Mouse (Mus musculus): ENCODE measurements around the gene Plxdc2. TPM values are rescaled to one million over a fixed set of nuclear protein-coding genes. Genes with fewer than 3 reads are reported as not detected.

Plxdc2 gene
- polyA plus RNA-seq, 1 experiment = 0.29 TPM

DNA sequence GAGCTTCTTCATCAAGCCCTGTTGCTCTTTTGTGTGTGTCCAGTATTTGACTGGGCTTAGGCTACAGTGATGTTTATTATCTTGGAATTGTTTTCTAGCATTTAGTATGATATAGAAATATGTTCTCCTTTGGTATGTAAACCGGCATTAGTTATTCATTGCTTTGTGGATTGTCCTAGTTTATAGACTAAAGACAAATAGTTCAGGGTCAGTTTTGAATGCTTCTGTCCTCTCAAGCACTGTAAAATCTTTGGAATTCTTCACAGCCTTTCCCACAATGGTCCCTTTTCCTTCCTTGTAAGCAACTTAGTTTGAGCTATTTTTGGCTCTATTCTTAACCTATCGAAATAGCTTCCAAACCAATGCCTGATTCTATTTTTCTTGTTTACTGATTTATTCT is 178.5 kb downstream of the Plxdc2 start:
- H3K27me3 ChIP-seq (ENCODE audit: control insufficient read depth, insufficient read depth, insufficient read length) = no peaks in the 10 kb centered on the region
- H3K79me2 ChIP-seq (ENCODE audit: control insufficient read depth, insufficient read depth) = no peaks in the 10 kb centered on the region
- H3K79me3 ChIP-seq (ENCODE audit: low read depth) = no peaks in the 10 kb centered on the region
- H3K36me3 ChIP-seq (ENCODE audit: control insufficient read depth, insufficient read depth) = no peaks in the 10 kb centered on the region
- TF ChIP-seq FOSL1 (IDR thresholded peaks at IDR 0.05; ENCODE audit: insufficient read depth, low read length, poor library complexity, severe bottlenecking) (no peak), CEBPB (IDR thresholded peaks at IDR 0.05; ENCODE audit: low read depth) (no peak), USF1 (IDR thresholded peaks at IDR 0.05; ENCODE audit: low read depth) (no peak), CTCF (IDR thresholded peaks at IDR 0.05; ENCODE audit: control insufficient read depth, insufficient read depth, insufficient read length) (no peak), MAX (IDR thresholded peaks at IDR 0.05) (no peak), MYOG (IDR thresholded peaks at IDR 0.05; ENCODE audit: control insufficient read depth, extremely low read depth, insufficient read length) (no peak), MYOD1 (IDR thresholded peaks at IDR 0.05; ENCODE audit: control insufficient read depth, insufficient read length, low read depth) (no peak)
- no peak overlapping the region for H3ac ChIP-seq (ENCODE audit: control insufficient read depth, insufficient read length, low read depth)
- H3K4me3 ChIP-seq (ENCODE audit: insufficient read depth, poor library complexity, severe bottlenecking) = no peak overlapping the region

DNA sequence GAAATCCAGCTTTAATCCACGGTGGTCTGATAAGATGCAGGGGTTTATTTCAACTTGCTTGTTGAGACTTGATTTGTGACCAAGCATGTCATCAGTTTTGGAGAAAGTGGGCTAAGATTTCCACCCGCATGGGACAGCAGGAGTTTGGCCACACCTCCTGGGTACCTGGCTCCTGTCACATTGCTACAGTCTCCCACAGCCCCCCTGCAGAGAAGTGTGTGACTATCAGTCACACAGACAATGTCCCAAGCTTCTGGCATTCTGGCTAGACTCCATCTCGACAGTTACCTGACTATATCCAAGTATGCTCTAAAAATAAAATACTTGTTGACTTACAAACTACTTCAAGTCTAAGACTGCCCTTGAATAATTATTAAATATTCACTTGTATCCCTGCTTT is 185.1 kb downstream of the Plxdc2 start:
- H3K27me3 ChIP-seq (ENCODE audit: control insufficient read depth, insufficient read depth, insufficient read length) = no peaks in the 10 kb centered on the region

DNA sequence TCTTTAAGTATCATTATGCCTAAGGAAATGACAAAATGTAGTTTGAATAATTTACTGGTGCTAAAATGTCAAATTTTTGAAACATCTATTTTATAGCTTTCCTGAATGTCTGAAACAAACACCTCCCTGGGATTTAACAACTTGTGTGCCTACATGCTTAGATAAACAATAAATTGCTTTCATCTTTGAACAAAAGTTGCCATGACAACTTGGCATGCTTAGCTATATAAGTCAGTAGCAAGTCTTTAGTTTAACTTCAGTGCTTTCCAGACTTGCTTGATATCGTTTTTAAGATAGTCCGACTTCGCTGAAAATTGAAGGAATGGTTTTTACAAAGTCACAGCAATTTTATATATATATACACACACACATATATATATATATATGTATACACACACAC is 189.1 kb downstream of the Plxdc2 start:
- Histone ChIP-seq H3ac (ENCODE audit: control insufficient read depth, insufficient read length, low read depth) (no peak overlapping the region), H3K36me3 (ENCODE audit: control insufficient read depth, insufficient read depth) (no peaks in the 10 kb centered on the region), H3K79me3 (ENCODE audit: low read depth) (no peaks in the 10 kb centered on the region), H3K79me2 (ENCODE audit: control insufficient read depth, insufficient read depth) (no peaks in the 10 kb centered on the region), H3K4me3 (ENCODE audit: insufficient read depth, poor library complexity, severe bottlenecking) (no peak overlapping the region), H3K27me3 (ENCODE audit: control insufficient read depth, insufficient read depth, insufficient read length) (no peaks in the 10 kb centered on the region)
- TF ChIP-seq FOSL1 (IDR thresholded peaks at IDR 0.05; ENCODE audit: insufficient read depth, low read length, poor library complexity, severe bottlenecking) = no peak
- TF ChIP-seq USF1 (IDR thresholded peaks at IDR 0.05; ENCODE audit: low read depth) = no peak
- TF ChIP-seq CEBPB (IDR thresholded peaks at IDR 0.05; ENCODE audit: low read depth) = no peak
- TF ChIP-seq MAX (IDR thresholded peaks at IDR 0.05) = no peak
- no peak for TF ChIP-seq MYOD1 (IDR thresholded peaks at IDR 0.05; ENCODE audit: control insufficient read depth, insufficient read length, low read depth)

More for the DNA sequence above, 185.1 kb downstream of the Plxdc2 start:
- H3K36me3 ChIP-seq (ENCODE audit: control insufficient read depth, insufficient read depth) = no peaks in the 10 kb centered on the region
- H3ac ChIP-seq (ENCODE audit: control insufficient read depth, insufficient read length, low read depth) = no peak overlapping the region
- no peak for TF ChIP-seq MAX (IDR thresholded peaks at IDR 0.05)
- TF ChIP-seq USF1 (IDR thresholded peaks at IDR 0.05; ENCODE audit: low read depth) = no peak
- TF ChIP-seq FOSL1 (IDR thresholded peaks at IDR 0.05; ENCODE audit: insufficient read depth, low read length, poor library complexity, severe bottlenecking) = no peak
- TF ChIP-seq MYOD1 (IDR thresholded peaks at IDR 0.05; ENCODE audit: control insufficient read depth, insufficient read length, low read depth) = no peak
- no peak for TF ChIP-seq CTCF (IDR thresholded peaks at IDR 0.05; ENCODE audit: control insufficient read depth, insufficient read depth, insufficient read length)
- TF ChIP-seq CEBPB (IDR thresholded peaks at IDR 0.05; ENCODE audit: low read depth) = no peak
- TF ChIP-seq MYOG (IDR thresholded peaks at IDR 0.05; ENCODE audit: control insufficient read depth, extremely low read depth, insufficient read length) = no peak
- H3K4me3 ChIP-seq (ENCODE audit: insufficient read depth, poor library complexity, severe bottlenecking) = no peak overlapping the region
- H3K79me3 ChIP-seq (ENCODE audit: low read depth) = no peaks in the 10 kb centered on the region
- no peaks in the 10 kb centered on the region for H3K79me2 ChIP-seq (ENCODE audit: control insufficient read depth, insufficient read depth)

DNA sequence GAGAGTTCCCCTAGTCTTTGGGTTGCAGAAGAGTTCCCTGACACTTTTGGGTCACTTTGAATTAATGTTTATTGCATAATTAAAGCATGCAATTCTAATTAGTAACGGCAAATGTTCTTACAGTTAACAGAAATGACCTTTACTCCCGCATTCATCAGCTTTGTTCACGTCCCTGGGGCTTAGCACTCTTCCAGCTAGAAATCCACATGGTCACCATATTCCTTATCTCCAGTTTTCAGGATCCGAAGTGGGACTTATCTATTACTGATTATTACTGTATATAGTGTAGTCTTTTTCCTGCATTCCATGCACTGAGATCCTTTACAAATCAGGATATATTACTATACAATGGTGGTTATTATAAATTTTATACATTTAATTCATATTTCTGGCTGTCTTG is 203.2 kb downstream of the Plxdc2 start:
- no peak for TF ChIP-seq MAX (IDR thresholded peaks at IDR 0.05)
- TF ChIP-seq MYOD1 (IDR thresholded peaks at IDR 0.05; ENCODE audit: control insufficient read depth, insufficient read length, low read depth) = no peak
- no peak for TF ChIP-seq MYOG (IDR thresholded peaks at IDR 0.05; ENCODE audit: control insufficient read depth, extremely low read depth, insufficient read length)
- TF ChIP-seq CTCF (IDR thresholded peaks at IDR 0.05; ENCODE audit: control insufficient read depth, insufficient read depth, insufficient read length) = no peak
- no peak for TF ChIP-seq CEBPB (IDR thresholded peaks at IDR 0.05; ENCODE audit: low read depth)
- no peak for TF ChIP-seq FOSL1 (IDR thresholded peaks at IDR 0.05; ENCODE audit: insufficient read depth, low read length, poor library complexity, severe bottlenecking)
- TF ChIP-seq USF1 (IDR thresholded peaks at IDR 0.05; ENCODE audit: low read depth) = no peak
- H3K36me3 ChIP-seq (ENCODE audit: control insufficient read depth, insufficient read depth) = no peaks in the 10 kb centered on the region

DNA sequence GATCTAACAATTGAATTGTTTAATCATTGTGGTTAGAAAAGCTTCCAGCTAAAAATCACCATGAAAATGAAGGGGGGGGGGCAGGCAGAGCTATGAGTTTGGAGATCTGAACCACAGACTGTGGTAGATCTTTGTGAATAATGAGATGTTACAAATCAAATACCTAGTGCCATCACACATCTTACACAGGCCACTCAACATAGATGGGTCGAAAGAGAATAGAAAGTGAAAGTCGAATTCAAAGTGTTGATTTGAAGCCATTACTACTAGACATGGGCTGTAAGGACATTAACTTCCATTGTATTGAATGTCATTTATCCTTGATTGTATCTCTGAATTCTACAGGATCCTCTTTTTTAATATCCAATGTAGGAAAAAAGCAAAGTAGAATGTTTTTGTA is 212.2 kb downstream of the Plxdc2 start:
- no peaks in the 10 kb centered on the region for H3K79me2 ChIP-seq (ENCODE audit: control insufficient read depth, insufficient read depth)
- no peaks in the 10 kb centered on the region for H3K79me3 ChIP-seq (ENCODE audit: low read depth)
- no peak overlapping the region for H3ac ChIP-seq (ENCODE audit: control insufficient read depth, insufficient read length, low read depth)
- H3K4me3 ChIP-seq (ENCODE audit: insufficient read depth, poor library complexity, severe bottlenecking) = no peak overlapping the region
- no peaks in the 10 kb centered on the region for H3K36me3 ChIP-seq (ENCODE audit: control insufficient read depth, insufficient read depth)
- H3K27me3 ChIP-seq (ENCODE audit: control insufficient read depth, insufficient read depth, insufficient read length) = no peaks in the 10 kb centered on the region
- TF ChIP-seq MAX (IDR thresholded peaks at IDR 0.05) (no peak), USF1 (IDR thresholded peaks at IDR 0.05; ENCODE audit: low read depth) (no peak), CEBPB (IDR thresholded peaks at IDR 0.05; ENCODE audit: low read depth) (no peak), MYOG (IDR thresholded peaks at IDR 0.05; ENCODE audit: control insufficient read depth, extremely low read depth, insufficient read length) (no peak), MYOD1 (IDR thresholded peaks at IDR 0.05; ENCODE audit: control insufficient read depth, insufficient read length, low read depth) (no peak), CTCF (IDR thresholded peaks at IDR 0.05; ENCODE audit: control insufficient read depth, insufficient read depth, insufficient read length) (no peak), FOSL1 (IDR thresholded peaks at IDR 0.05; ENCODE audit: insufficient read depth, low read length, poor library complexity, severe bottlenecking) (no peak)

More for the DNA sequence above, 203.2 kb downstream of the Plxdc2 start:
- H3K79me3 ChIP-seq (ENCODE audit: low read depth) = no peaks in the 10 kb centered on the region
- H3K79me2 ChIP-seq (ENCODE audit: control insufficient read depth, insufficient read depth) = no peaks in the 10 kb centered on the region
- no peak overlapping the region for H3K4me3 ChIP-seq (ENCODE audit: insufficient read depth, poor library complexity, severe bottlenecking)
- H3K27me3 ChIP-seq (ENCODE audit: control insufficient read depth, insufficient read depth, insufficient read length) = no peaks in the 10 kb centered on the region
- no peak overlapping the region for H3ac ChIP-seq (ENCODE audit: control insufficient read depth, insufficient read length, low read depth)

DNA sequence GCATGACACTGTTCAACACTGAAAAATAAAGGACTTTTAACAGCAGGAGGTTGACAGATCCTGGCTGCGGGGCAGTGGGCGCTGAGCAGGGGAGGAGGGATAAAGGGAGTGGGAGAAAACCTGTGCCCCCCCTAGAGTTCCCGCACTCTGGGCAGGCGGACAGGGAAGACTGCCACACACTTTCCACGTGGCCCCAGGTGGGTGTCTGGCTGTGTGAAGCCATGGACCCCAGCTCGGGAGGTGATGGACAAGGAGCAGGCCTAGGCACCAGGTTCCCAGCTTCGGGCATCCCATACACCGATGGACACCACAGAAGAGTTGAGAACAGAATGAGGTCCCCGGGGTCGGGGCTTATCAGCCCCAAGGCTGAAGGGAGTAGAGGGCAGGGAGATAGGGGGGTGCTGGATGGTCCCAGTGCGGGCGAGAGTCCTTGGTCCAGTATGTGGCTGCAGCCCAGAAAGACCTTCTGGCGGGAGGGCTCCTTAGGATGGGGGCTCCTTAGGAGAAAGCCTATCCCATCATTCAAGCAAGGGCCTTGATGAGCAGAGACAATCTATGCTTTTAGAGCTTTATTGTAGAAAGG is 215.2 kb downstream of the Plxdc2 start:
- Histone ChIP-seq H3K79me2 (ENCODE audit: control insufficient read depth, insufficient read depth) (no peaks in the 10 kb centered on the region), H3K36me3 (ENCODE audit: control insufficient read depth, insufficient read depth) (no peaks in the 10 kb centered on the region), H3K4me3 (ENCODE audit: insufficient read depth, poor library complexity, severe bottlenecking) (no peak overlapping the region), H3K79me3 (ENCODE audit: low read depth) (no peaks in the 10 kb centered on the region), H3ac (ENCODE audit: control insufficient read depth, insufficient read length, low read depth) (no peak overlapping the region), H3K27me3 (ENCODE audit: control insufficient read depth, insufficient read depth, insufficient read length) (no peaks in the 10 kb centered on the region)
- TF ChIP-seq USF1 (IDR thresholded peaks at IDR 0.05; ENCODE audit: low read depth) = no peak
